Mouse (Mus musculus): ENCODE results near the gene Gnb5.

The Gnb5 gene

DNA sequence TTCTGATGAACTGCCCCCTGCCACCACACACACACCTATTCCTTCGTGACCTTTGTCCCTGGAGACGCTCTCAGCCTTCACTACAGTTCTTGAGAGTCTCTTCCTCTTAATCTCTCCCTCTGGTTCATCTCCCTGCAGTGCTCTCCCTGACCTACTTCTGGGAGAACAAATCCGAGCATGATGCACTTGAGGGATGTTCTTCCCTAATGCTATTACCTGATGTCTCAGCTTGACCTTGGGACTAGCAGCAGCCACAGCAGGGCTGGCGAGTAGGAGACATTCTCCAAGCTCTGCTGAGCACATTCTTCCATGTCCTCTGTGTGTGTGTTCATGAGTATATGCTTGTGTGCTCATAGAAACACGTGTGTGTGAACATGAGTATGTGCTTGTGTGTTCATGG, 2.5 kb downstream of the Gnb5 start:
- no peak for DNase-seq

DNA sequence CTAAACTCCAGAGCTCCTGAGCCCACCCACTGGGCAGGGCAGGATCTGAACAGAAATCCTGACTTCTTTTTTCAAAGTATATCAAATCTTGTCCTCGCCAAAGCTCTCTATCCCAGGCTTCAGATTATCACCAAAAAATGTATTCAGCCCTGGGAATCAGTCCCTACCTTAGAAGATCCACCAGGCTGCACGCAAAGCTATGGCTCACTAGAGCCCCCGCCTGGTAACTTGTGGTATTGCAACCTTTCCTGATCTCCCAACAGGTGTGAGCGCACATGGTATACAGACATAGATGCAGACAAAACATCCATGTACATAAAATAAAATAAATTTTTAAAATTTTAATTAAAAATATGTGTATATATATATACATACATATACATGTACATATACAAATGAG, 5.9 kb downstream of the Gnb5 start:
- no peak for DNase-seq

DNA sequence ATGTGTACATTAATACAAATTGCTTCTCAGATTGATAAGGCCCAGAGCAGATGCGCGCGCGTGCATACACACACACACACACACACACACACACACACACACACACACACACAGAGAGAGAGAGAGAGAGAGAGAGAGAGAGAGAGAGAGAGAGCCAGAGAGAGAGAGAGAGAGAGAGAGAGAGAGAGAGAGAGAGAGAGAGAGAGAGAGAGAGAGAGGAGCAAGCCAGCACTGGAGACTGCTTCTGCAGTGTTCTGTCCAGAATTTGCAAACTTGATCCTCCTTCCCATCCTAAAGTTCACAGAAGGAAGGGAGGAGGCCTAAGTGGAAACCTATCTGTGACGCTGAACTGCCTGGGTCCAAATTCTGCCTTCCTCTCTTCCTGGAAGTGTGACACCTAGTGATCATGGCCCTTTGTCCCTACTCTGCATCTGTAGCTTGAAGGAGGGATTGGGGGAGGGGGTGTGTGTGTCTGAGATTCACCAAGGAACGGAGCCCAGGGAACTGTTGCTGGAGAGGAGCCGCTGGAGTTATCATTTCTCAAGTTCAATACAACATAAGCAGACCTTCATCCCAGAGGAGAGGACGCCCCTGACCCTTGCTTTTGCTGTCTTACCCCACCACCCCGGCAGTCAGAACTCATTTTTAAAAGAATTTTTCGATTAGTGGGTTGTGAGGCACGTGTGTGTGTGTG, 7.2 kb downstream of the Gnb5 start:
- DNase-seq, result no peak

DNA sequence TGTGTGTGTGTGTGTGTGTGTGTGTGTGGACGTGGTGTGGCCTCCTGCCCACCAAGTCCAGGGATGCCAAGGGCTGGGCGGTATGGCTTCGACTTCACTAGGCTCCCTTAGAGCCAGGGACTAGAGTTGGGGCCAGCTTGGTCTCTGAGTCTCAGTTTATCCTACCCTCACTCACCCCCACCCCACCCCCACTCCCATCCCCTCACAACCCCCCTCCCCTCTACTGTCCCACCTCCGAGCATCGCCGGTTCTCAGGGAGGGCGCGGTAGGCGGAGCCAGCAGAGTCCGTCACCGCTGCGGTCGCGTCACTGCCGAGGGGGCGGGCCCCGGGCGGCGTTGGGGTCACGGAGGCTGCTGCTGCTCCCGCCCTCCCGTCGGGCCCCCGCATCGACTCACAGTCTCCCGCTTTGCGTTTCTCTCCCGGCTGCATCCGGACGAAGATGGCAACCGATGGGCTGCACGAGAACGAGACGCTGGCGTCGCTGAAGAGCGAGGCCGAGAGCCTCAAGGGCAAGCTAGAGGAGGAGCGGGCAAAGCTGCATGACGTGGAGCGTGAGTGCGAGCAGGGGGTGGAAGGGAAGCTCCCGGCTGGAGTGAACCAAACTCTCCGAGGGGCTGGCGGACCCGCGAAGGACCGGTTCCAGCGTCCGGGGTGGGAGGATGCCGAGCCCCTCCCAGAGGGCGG, 7.9 kb downstream of the Gnb5 start:
- peak; percentile 82 for DNase-seq

- DNase-seq, result no peak
Observed at GRCm38 (mm10) chr9:75314517-75315105, 8.5 kb downstream of the Gnb5 start.

- DNase-seq, result no peak
Observed at GRCm38 (mm10) chr9:75315238-75315637, 9.2 kb downstream of the Gnb5 start.

DNA sequence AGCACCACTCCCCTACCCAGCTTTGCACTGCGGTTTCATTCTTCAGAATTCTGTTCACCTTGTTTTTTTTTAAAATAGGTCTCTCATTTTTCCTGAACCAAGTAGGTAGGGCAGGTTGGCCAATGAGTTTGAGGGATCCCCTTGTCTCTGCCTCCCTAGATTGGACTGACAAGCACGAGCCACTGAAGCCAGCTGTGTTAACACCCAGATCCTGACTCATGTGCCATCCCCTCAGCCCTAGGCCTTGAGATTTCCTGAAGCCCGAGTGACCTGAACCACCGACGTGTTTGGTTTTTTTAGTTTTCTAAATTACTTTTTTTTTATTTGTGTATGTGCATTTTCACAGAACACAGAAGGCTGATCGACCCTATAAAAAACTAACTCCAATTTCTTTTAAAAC, 10.7 kb downstream of the Gnb5 start:
- no peak for DNase-seq

- no peak for DNase-seq
Observed at GRCm38 (mm10) chr9:75318196-75318595, 12.1 kb downstream of the Gnb5 start.

GRCm38 (mm10) chr9:75319365-75319764, 13.3 kb downstream of the Gnb5 start:
- DNase-seq, result peak; percentile 52

DNA sequence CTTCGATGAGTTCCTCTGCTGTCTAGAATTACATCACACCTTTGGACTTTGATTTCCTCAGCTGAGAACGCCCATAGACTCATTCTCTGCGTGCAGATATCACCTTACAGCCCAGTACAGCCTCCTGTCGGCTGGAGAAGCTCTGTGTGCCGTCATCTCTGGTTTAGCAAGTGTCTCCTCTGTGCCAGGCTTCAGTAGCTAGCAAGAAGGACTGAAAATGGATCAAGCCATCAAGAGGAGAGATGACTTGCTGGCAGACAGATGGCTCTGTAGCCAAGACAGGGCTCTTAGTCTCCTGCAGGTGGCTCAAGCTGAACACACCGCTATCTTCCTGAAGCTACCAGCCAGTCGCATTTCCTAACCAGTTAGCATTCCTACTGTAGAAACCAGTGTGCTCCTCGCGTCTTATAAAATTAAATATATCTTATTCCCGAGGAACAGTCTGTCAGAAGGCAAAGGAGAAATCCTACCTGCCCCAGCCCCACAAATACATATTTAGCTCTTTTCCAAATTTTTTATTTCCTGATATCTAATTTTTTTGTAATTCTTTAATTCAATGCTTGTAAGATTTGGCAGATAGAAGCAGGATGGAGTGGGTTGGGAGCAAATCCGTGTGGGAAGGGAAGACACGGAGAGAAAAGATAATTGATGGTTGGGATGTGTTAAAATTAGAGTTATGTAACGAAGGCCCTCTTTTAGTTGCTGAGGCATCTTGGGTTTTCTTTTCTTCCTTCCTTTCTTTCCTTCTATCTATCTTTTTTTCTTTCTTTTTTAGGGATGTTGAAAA, 16.2 kb downstream of the Gnb5 start:
- no peak for DNase-seq

DNA sequence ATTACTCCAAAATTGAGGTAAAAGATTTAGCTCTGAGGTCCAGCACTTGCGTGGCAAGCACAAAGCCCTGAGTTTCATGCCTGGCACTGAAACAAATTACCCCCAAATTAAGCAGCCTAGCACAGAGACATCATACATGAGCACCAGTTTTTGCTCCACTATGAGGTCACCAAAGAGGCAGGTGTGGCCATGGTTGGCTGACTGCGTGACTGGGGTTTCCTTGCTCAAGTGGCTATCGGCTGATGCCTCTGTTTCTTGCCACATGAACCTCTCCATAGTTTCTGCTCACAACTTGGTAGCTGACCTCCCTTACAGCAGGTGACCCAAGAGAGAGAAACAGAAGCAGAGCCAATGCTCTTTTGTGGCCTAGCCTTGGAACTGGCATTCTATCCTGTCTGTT, 22.0 kb downstream of the Gnb5 start:
- DNase-seq, result no peak

DNA sequence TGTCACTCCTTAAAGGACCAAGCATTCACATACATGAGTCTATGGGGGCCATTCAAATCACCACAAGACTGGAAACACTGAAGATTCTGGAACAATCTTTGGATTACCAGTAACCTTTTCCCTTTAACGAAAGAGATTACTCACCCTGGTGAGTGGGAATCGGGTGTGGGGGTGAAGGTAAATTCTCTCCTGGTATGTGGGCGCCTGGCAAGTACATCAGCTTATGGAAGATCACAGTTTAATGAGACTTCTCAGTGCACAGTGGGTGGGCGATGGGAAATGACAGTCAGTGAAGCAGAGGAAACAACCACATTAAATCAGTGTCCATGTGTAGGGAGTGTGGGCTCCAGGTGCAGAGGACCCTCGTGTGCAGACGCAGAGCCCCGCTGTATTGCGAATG, 24.7 kb downstream of the Gnb5 start:
- DNase-seq, result peak; percentile 66

- DNase-seq, result no peak
Observed at GRCm38 (mm10) chr9:75334440-75334839, 28.4 kb downstream of the Gnb5 start.

- DNase-seq, result peak; percentile 87
Observed at GRCm38 (mm10) chr9:75338016-75338415, 31.9 kb downstream of the Gnb5 start.

- no peak for DNase-seq
Observed at GRCm38 (mm10) chr9:75342433-75342832, 36.3 kb downstream of the Gnb5 start.

GRCm38 (mm10) chr9:75347458-75347857, 41.4 kb downstream of the Gnb5 start, which contains the start of gene Bcl2l10:
TSS of gene Bcl2l10 (plus strand) at chr9:75347758.
- no peak for DNase-seq

DNA sequence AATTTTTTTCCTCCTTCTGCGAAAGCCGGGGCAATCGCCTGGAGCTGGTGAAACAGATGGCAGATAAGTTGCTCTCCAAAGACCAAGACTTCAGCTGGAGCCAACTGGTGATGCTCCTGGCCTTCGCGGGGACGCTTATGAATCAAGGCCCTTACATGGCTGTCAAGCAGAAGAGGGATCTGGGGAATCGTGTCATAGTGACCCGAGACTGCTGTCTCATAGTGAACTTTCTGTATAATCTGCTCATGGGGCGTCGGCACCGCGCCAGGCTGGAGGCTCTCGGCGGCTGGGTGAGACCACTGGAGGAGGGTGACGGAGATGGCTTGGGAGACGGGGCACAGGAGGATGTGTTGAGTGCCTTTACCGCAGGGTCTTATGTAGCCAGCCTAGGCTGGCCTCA, 42.0 kb downstream of the Gnb5 start:
- no peak for DNase-seq

DNA sequence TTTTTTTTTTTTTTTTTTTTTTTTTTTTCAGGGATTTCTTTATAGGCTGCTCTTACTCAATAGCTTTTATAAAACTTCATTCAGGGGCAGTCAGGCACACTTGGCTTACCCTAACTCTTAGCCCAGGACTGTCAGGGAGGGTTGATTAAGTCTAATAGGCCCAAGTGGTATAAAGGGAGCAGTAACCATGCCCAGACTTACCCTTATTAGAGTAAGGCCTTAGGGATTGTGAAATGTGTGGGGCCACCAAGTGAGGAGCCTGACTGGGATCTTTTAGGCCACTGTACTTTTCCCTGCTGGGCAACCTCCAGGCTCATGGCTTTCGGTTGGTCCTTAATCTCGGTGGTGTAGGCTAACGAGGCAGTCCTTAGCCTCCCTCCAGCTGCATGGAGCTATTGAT, 42.6 kb downstream of the Gnb5 start:
- no peak for DNase-seq

- DNase-seq, result no peak
Observed at GRCm38 (mm10) chr9:75353094-75353493, 47.0 kb downstream of the Gnb5 start.

GRCm38 (mm10) chr9:75355783-75356182, 49.7 kb downstream of the Gnb5 start:
- DNase-seq, result no peak

- peak; percentile 65 for DNase-seq
Observed at GRCm38 (mm10) chr9:75357087-75357654, 51.1 kb downstream of the Gnb5 start.

- DNase-seq, result no peak
Observed at GRCm38 (mm10) chr9:75361699-75362098, 55.6 kb downstream of the Gnb5 start.

GRCm38 (mm10) chr9:75362201-75362600, 56.1 kb downstream of the Gnb5 start:
- DNase-seq, result no peak

Measured in layer of hippocampus, adult 9-11 months (tissue).